Mouse (Mus musculus) CH12.LX (cell line): ENCODE measurements at regions not wholly inside any gene's neighbourhood (a gene's known extent, or its start where the extent isn't known, plus 50 kb on each side); places are given as distances from the start of the nearest gene placed in this dataset.

Source experiments
- BHLHE40 ChIP-seq: IDR thresholded peaks from 2 replicates; pipeline ENCODE4 v1.6.1; 2011; ENCODE audit warnings: mild to moderate bottlenecking, low read depth, low read length, improper control_type of control experiment
- CTCF ChIP-seq, 2 experiments: IDR thresholded peaks in 1 of 2; conservative IDR thresholded peaks in 1 of 2; 2 replicates each; pipeline ENCODE4 v1.5.1; 2011 to 2012; ENCODE audit warnings: low read depth in 2 of 2, low read length in 2 of 2, improper control_type of control experiment in 1 of 2, inconsistent platforms in 1 of 2, mild to moderate bottlenecking in 1 of 2, moderate library complexity in 1 of 2
- EP300 ChIP-seq: IDR thresholded peaks from 2 replicates; pipeline ENCODE4 v1.6.1; 2011; ENCODE audit warnings: low read length, improper control_type of control experiment
- HCFC1 ChIP-seq: IDR thresholded peaks from 2 replicates; pipeline ENCODE4 v1.6.1; 2012; ENCODE audit warnings: low read depth, mild to moderate bottlenecking, inconsistent platforms, low read length, improper control_type of control experiment
- IRF4 ChIP-seq: IDR thresholded peaks from 2 replicates; pipeline ENCODE4 v1.6.1; 2014; ENCODE audit warnings: low read depth, mild to moderate bottlenecking, inconsistent platforms, low read length, improper control_type of control experiment
- JUN ChIP-seq: IDR thresholded peaks from 2 replicates; pipeline ENCODE4 v1.6.1; 2011; ENCODE audit warnings: low read depth, mild to moderate bottlenecking, low read length, improper control_type of control experiment, moderate library complexity; ENCODE audit not compliant: insufficient read depth
- KAT2A ChIP-seq: IDR thresholded peaks from 2 replicates; pipeline ENCODE4 v1.6.1; 2012; ENCODE audit warnings: low read length, improper control_type of control experiment, inconsistent platforms; ENCODE audit not compliant: insufficient replicate concordance
- MXI1 ChIP-seq: IDR thresholded peaks from 2 replicates; pipeline ENCODE4 v1.6.1; 2011; ENCODE audit warnings: mild to moderate bottlenecking, low read depth, low read length, improper control_type of control experiment
- POLR2A ChIP-seq: IDR thresholded peaks from 2 replicates; pipeline ENCODE4 v1.6.1; 2011; ENCODE audit warnings: low read depth, mild to moderate bottlenecking, improper control_type of control experiment, low read length
- SIN3A ChIP-seq: IDR thresholded peaks from 2 replicates; pipeline ENCODE4 v1.6.1; 2012; ENCODE audit warnings: low read length, improper control_type of control experiment, inconsistent platforms
- UBTF ChIP-seq: IDR thresholded peaks from 2 replicates; pipeline ENCODE4 v1.6.1; 2012; ENCODE audit warnings: low read depth, mild to moderate bottlenecking, inconsistent platforms, low read length, improper control_type of control experiment, moderate library complexity
- USF2 ChIP-seq: conservative IDR thresholded peaks from 2 replicates; pipeline ENCODE4 v1.6.1; 2011; ENCODE audit warnings: low read depth, low read length, improper control_type of control experiment
- ZC3H11A ChIP-seq: IDR thresholded peaks from 2 replicates; pipeline ENCODE4 v1.6.1; 2012; ENCODE audit warnings: low read depth, mild to moderate bottlenecking, inconsistent platforms, low read length, improper control_type of control experiment
- ZKSCAN1 ChIP-seq: IDR thresholded peaks from 2 replicates; pipeline ENCODE4 v1.6.1; 2012; ENCODE audit warnings: low read depth, inconsistent platforms, low read length, improper control_type of control experiment, borderline replicate concordance

- TF ChIP-seq POLR2A, result no peak
- no peak for TF ChIP-seq IRF4
- no peak for TF ChIP-seq UBTF
- no peak for TF ChIP-seq HCFC1
- no peak for TF ChIP-seq CTCF (conservative IDR thresholded peaks at IDR 0.05 in 1 of 2, IDR thresholded peaks at IDR 0.05 in 1 of 2; ENCODE audit: low read depth in 2 of 2, low read length in 2 of 2)
- no peak for TF ChIP-seq KAT2A
- TF ChIP-seq ZKSCAN1, result no peak
- TF ChIP-seq EP300, result no peak
- no peak for TF ChIP-seq ZC3H11A
- no peak for TF ChIP-seq USF2
- no peak for TF ChIP-seq SIN3A
- no peak for TF ChIP-seq BHLHE40
- TF ChIP-seq MXI1, result no peak
- no peak for TF ChIP-seq JUN
Observed at GRCm38 (mm10) chr12:115883719-115884118, 163.8 kb upstream of the Zfp386 start.
